Mouse (Mus musculus) kidney, adult 10 weeks (tissue): ENCODE results near the gene Rps15a. TPM values are rescaled to one million over a fixed set of nuclear protein-coding genes. Genes with fewer than 3 reads are reported as not detected.

Experiments used
- polyA plus RNA-seq: library from polyadenylated mRNA; stranded (reverse); fragments of 350-450 nt; fragmentation: Illumina TruSeq; extraction: RNeasy Lipid Tissue Mini Kit (QIAGEN cat#74804); gene quantifications from one replicate; pipeline ENCODE4 v1.2.3, GENCODE M21; 2014; ENCODE audit warnings: low read depth, low replicate concordance

Gene Rps15a
- polyA plus RNA-seq = 430 TPM

GRCm38 (mm10) chr7:118115877-118116568 is at the start of gene Rps15a:
Gene Rps15a (minus strand): TSS chr7:118116188.

DNA sequence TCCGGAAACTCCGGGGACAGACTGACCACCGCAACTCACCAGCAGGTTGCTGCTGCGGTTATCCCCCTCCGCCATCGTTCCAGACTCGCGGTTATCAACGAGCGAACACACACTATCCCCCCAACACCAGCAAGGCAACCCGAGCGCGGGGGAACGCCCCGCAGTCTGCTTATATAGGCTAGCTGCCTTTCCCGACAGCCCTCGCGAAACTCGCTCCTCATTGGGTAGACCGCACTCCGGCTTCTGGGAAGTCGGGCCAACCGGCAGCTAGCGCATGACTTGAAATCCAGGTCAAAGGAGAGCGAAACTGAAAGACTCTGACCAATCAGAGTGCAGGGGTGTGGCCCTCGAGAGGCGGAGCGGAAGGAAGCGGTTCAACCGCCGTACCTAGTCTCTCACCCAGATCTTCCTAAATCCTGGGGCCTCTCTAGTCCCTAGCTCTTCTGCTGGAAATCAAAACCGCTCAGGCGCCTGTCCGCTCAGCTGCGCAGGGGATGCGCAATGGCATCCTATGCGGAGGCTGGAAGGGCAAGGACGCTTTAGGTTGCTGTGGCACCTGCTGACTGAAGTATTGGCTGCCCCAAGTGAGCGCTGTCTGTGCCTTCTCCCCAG is 13.5 kb upstream of the Rps15a start, which contains the start of gene Arl6ip1:
Gene Arl6ip1, minus strand, starts transcription at position 233 of the 612 bp plus-strand sequence.

Other genes with a start within 250 kb of the Rps15a start
- gene Arl6ip1, start 13.5 kb upstream of the Rps15a start, polyA plus RNA-seq = 784 TPM
- gene Smg1, start 127.5 kb upstream of the Rps15a start, polyA plus RNA-seq = 37.5 TPM